Mouse (Mus musculus) spleen, adult 18-20 months (tissue): Measurements from ENCODE around the gene Arhgap24.
"Not testable (repeated sequence)": the region's sequence is repeated elsewhere in the genome, so short reads cannot be mapped to it uniquely, and the experiment has no call there.

Experiments
- DNase-seq, 2 experiments: peaks; one replicate each; pipeline ENCODE4 v3.0.0; 2022; ENCODE audit warnings: mixed read lengths in 2 of 2

Arhgap24 gene

DNA sequence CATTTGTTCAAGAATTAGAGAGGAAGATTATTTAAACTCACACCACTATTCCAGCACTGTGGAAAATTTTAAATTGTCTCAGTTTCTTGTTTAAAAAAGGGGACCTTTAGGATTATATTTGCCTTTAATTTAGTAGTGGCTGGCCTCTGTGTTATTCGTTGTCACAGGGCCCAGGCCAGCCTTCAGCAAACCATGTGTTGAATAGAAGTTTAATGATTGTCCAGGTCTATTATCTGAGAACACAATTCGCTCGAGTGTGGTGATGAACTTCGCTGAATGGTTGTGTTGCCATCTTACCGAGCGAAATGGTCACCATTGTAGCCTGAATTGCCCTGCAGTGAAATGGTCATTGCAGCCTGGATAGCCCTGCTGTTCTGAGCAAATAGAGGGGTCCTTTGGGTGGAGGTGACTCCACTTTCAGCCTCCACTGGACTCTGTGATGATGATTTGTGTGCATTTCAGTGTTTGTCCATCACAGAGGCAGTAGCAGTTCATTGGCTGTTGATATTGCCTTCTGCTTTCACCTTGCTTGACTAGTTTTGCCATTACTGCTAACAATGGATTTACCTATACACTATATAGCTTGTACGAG is 329.3 kb downstream of the Arhgap24 start:
- no peak for DNase-seq

DNA sequence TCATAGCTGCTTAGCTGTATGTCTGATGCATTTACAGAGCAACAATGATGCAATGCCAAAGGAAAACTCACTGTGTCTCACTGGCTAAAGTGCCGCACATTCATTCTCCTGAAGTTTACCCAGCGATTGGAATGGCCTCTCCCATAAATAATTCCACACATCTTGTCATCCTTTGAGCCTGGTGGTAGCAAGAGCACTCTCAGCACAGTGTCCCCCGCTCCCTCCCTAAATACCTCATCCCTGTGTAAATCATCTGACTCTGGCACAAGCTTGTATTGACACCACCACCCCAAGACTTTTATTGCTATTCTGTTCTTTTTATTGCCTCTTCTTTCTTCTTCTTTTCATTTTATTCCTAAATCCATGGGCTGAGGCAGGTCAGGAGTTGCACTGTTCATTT is 332.1 kb downstream of the Arhgap24 start:
- no peak for DNase-seq

DNA sequence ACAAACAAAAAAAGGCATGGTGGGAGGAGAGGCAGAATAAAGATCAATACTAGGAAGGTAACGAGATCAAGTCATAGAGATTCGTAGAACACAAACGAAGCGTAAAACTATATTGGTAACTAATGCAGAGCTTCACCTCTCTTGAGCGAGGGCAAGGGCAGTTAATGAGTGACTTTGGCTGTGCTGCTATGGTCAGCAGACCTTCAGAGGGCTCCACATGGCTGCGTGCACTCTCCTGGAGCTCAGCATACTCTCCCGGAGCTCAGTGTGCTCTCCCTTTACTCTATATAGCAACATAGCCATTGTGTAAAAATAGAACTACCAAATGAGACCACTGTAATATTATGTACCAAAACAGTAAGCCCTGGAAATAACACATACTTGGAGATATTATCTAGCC is 336.4 kb downstream of the Arhgap24 start:
- no peak for DNase-seq

- DNase-seq, result no peak
Measured at GRCm38 (mm10) chr5:102825538-102825937, 344.3 kb downstream of the Arhgap24 start.

- no peak for DNase-seq
Measured at GRCm38 (mm10) chr5:102839071-102839470, 357.9 kb downstream of the Arhgap24 start.

DNA sequence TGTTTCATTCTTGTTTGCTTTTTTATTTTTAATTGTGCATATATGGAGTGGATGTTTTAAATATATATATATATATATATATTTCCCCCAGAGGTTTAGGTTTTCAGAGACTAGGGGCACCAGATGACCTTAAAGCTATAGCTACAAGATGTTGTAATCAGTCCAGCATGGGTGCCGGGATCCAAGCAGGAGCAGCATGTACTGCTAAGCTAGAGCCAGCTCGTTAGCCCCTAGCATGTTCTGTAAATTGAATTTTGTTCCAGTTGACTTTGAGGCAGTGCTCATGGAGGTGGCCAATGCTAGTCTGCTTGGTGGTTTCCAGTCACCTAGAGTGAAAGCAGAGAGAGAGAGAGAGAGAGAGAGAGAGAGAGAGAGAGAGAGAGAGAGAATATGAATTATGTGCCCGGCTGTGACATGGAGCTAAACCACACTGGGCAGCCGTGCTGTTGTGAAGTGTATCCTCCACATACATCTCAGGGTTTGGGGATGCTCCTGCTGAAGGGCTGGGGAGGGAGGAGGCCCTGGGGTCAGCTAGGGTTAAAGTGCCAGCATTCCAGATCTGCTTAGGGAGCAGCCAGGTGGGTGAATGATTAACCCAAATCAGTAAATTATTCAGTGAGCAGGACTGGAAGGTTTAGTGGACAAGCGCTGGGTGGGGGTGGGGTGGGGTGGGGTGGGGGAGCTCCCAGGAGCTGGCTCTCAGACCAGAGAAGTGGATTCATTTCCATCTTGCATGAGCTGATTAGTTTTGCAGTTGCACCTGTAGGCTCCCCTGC is 362.9 kb downstream of the Arhgap24 start:
- no peak for DNase-seq

DNA sequence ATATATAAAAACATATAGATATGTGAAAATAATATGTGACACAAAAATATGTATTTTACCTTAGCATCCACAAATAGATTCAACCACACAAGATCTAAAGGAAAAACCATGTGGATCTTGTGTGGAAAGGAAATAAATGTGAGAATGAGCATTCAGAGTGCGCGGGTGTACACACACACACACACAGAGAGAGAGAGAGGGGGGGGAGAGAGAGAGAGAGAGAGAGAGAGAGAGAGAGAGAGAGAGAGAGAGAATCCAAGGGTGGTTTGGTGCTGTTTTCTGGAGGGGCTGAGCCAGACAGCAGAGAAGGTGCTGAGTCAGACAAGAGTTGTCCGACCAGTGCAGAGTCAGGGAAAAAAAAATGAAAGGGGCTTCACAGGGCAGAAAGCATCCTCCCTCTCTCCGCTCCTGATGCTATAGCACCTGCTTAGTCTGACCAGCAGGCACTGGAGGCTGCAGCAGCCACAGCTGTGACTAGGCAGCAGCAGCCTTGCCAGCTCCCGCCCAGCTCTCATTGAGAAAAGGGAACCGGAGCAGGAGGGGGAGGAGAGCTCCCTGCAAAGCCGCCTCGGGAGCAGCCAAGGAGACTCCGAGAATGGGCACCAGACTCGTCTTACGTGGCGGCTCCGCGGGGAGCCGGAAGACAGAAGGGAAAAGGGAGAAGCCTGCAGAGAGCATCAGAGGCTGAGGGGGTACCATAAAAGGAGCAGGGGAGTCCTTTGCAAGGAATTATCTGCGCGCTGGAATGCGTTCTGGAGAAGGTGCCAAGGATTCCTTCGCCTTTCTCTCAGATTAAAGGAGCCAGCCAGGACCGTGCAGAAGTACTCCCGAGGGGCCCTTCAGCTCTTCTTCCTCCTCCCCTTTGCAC is 363.8 kb downstream of the Arhgap24 start:
- DNase-seq, result no peak

DNA sequence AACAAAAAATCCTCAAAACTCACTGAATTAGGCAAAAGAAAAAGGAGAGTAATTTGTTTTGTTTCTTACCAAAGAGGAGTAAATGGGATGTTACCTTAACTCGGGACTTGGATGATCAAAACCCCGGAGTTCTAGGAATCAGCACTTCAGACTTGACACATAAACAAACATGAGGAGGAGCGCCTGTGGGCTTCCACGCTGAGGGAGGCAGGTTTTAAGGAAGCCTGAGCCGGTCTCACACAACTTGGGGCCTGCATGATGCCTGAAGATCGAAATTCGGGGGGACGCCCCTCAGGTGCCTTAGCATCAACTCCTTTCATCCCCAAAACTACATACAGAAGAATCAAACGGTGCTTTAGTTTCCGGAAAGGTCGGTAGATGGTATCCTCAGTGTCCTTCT is 364.6 kb downstream of the Arhgap24 start:
- DNase-seq, result no peak

DNA sequence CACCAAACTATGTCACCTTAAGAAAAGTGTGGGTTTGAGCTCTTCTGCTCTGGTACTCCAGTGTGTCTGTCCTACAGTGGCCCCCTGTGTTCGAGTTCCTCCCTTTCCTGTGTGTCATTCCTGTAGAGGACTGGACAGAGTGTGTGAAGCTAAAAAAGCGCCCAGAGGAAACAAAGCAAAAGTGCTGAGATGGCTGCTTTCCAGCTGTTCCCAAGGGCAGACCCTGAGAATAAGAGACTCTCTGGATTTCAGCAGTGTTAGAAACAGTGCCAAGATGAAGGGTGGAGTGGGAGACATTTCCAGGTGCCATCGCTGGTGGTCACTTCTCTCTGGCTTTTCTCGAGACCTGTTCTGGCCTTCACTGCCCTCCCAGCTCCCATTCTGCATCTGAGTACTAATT is 366.7 kb downstream of the Arhgap24 start:
- no peak for DNase-seq

- no peak for DNase-seq
Measured at GRCm38 (mm10) chr5:102851761-102852160, 370.6 kb downstream of the Arhgap24 start.

DNA sequence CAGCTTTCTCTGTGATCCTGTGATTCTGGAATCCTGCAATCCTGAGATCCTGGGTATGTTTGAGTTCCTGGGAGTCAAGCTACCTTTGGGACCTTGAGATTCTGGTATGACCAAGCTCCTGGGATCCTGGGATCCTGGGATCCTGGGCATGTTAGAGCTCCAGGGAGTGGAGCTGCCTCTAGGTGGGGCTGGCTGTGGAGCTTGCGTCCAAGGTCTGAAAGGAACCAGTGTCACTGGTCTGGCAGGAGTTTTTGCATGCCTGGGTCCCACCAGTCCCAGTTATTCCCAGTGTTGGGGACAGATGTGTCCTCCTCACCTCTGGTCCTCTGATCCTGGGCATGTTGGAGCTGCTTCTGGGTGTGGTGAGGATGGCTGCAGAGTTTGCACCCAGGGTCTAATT is 372.6 kb downstream of the Arhgap24 start:
- DNase-seq, result no peak

- no peak for DNase-seq
Measured at GRCm38 (mm10) chr5:102855805-102856204, 374.6 kb downstream of the Arhgap24 start.

DNA sequence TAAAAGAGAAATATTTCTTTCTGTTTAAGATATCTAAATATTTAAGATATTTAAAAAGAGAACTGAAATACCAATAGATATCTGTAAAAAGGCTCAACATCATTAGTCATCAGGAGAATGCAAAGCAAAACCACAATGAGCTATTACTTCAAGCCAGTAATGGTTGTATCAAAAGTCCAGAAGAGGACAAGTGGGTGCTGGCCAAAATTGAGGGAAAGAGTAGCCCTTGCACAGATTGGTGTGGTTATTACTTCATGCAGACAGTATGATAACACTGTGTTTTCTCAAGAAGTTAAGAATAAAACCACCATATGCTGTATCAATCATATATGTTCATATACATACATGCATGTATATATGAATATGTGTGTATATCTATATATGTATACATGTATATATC is 376.9 kb downstream of the Arhgap24 start:
- DNase-seq, result no peak

DNA sequence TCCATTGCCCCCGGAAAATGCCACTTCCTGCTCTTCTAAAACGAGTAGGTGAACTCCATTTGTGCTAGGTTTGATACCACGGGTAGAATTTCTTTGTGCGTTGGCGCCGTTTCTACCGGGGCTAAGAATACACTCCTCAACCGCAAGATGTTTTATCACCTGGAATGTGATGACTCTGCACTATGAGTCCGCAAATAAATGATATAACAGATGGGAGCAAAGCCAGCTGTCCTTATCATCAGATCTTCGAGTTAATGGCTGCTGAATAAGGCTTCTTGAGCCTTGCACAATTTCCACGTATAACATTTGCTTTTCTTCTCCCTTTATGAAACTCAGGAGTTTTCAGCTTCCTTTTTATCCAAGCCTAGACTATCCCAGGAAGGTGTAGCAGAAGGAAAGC is 378.6 kb downstream of the Arhgap24 start:
- no peak for DNase-seq

- no peak for DNase-seq
Measured at GRCm38 (mm10) chr5:102868196-102868595, 387.0 kb downstream of the Arhgap24 start.

DNA sequence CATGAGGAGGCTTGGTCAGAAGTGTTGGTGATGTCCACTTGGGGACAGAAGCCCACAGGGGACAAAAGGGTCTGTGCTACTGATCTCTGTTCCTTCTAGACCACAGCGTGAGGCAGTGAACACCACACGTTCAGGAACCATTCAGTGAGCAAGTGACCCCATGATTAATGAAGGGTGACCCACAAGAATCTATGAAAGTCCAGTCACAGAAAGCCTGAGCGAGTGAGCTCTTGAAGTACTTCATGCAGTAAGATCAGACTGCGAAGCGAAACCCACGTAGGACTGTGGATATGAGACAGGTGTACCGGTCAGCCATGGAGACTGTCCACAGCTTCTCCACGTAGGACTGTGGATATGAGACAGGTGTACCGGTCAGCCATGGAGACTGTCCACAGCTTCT is 391.8 kb downstream of the Arhgap24 start:
- not testable (repeated sequence) for DNase-seq

DNA sequence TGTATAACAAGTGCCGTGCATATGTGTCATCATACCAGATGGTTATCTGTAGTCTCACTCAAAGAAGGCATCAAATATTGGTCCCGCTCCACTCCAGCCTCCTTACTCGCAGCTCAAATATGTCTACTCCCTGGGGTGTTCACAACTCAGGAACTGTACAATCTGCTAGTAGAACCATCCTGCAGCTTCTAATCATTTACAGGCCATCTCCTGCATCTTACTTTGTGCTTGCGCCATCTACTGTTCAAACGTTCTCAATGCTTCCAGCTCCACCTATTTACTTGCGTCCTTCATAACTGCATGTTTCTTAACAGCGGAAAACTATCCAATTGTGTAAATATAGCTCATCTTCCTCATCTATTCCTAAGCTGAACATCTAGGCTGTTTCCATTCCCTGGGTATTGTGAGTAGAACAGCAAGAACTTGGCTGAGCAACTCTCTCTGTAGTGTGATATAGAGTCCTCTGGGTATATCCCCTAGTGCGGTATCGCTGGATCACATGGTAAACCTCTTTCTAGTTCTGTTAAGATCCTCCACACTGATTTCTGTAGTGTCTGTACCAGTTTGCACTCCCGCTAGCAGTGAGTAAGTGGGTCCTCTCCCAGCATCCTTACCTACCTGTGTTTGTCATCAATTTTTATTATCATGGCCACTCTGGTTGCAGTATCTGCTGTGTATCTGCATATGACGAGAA is 393.6 kb downstream of the Arhgap24 start:
- no peak for DNase-seq

- peak in 1 of 2 experiments; percentile 34 for DNase-seq
Measured at GRCm38 (mm10) chr5:102875628-102876027, 394.4 kb downstream of the Arhgap24 start.

DNA sequence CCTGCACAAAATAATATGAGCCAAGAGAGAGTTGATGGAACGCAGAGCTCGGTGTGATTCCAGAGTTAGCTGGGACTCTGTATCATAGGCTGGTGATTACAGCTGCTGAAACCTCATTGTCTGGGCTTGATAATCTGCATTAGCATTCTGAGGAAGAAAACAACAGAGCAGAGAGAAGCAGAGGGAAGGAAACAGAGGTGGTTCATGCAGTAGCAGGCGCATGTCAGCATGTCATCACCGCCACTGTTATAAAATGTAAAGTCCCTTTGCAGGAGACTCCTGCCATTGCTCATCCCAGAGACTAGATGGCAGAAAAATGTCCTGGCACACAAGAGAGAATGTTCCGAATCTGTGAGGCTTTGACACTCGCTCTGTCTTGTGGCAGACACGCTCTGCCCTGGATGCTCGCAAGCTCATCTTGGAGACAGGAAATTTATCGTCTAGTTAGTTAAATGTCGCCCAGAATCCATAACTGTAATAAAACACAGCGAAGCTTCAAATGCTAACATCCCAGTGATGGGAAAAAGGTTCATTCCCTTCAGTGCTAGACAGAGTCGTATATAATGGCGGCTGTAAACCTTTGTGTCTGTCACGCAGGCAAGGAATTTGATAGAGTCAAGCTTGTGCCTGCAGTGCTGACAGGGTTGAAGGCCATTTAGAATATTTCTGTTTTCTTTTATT is 407.4 kb downstream of the Arhgap24 start:
- DNase-seq, result no peak

DNA sequence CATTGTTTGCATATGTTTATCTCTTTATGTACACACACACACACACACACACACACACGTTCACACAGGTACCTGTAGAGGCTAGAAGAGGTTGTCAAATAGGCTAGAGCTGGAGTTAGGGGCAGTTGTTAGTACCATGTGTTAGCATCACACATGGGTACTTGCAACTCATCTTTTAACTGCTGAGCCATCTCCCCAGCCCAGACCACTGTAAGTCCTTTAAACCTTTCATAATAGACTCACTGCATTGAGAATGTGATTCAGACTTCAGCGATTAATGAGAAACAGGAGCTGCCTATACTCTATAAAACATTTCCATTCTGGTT is 407.9 kb downstream of the Arhgap24 start:
- no peak for DNase-seq

DNA sequence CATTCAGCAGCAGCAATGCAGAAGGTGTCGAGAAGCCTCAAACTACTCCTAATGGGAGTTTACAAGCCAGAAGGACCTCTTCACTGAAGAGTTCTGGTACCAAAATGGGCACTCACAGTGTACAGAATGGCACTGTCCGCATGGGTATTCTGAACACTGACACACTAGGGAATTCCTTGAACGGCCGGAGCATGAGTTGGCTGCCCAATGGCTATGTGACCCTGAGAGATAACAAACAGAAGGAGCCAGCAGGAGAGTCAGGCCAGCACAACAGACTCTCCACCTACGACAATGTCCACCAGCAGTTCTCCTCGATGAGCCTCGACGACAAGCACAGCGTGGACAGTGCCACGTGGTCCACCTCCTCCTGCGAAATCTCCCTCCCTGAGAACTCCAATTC is 411.0 kb downstream of the Arhgap24 start:
- DNase-seq, result no peak

GRCm38 (mm10) chr5:102898301-102898700 is 417.1 kb downstream of the Arhgap24 start:
- no peak for DNase-seq
